Mouse (Mus musculus): ENCODE results near the gene Dmac2. TPM values are rescaled to one million over a fixed set of nuclear protein-coding genes. Genes with fewer than 3 reads are reported as not detected.

The Dmac2 gene
- polyA plus RNA-seq, 1 experiment from 2014 or later, result 33.5 TPM

DNA sequence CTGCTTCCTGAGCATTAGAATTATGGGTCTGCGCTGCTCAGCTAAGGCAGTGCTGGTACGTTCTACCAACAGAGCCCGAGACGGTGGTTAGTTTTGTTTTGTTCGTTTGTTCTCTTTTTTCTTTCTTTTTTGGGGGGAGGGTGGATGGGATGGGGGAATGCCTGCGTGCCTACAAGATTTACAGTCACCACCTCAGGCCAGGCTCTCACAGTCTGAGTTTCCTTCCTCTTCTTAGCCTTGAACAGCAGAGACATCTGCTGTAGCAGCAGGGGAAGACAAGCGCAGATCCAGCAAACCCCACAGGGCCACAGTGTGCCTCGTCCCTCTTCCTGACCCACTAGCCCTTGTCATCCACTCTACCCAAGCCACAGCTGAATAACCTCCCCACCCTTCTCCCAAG is 32.1 kb downstream of the Dmac2 start:
- DNase-seq (no peak), ATAC-seq (ENCODE audit: insufficient read depth) (no peak)
- 89% methylated on average over 8 of the region's 8 CpGs for WGBS
- H3K36me3 ChIP-seq (ENCODE audit: insufficient read depth), result no peaks in the 10 kb centered on the region
- no peak overlapping the region for H3K4me3 ChIP-seq (ENCODE audit: low read depth, low read length)
- H3K27ac ChIP-seq (ENCODE audit: low read depth), result no peak overlapping the region
- H3K27me3 ChIP-seq (ENCODE audit: insufficient read depth, low read length), result no peaks in the 10 kb centered on the region
- no peak for TF ChIP-seq CTCF (IDR thresholded peaks at IDR 0.05; ENCODE audit: low read depth)
- H3K9ac ChIP-seq, result no peak overlapping the region
- no peaks in the 10 kb centered on the region for H3K9me3 ChIP-seq (ENCODE audit: low read depth, low read length)
- H3K4me2 ChIP-seq, result no peak overlapping the region
- no peaks in the 10 kb centered on the region for H3K4me1 ChIP-seq (ENCODE audit: insufficient read depth)

DNA sequence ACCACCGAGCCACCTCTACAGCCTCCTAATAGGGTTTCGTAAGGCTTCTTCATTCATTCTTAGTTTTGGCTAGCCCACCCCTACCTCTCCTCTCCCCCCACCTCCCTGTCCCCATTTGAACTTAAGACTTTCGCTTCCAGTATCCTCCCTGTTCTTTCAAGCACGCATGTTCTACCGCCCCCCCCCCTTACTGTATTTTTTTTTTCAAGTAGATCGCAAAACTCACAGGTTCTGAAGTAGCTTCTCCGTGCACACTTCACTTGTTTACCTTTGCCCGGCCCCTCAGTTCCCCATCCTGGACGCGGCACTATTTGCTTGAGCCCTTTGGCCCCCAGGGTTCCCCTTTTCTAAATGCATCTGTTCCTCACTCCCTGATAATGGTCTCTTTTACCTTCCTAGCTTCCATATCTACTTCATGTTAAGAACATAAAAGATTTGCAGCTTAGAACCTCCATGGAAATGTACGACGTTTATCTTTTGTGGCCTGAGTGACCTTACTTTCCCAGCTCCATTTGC is 33.1 kb downstream of the Dmac2 start:
- H3K4me2 ChIP-seq, result no peak overlapping the region
- no peaks in the 10 kb centered on the region for H3K9me3 ChIP-seq (ENCODE audit: low read depth, low read length)
- H3K4me3 ChIP-seq (ENCODE audit: low read depth, low read length), result no peak overlapping the region
- H3K4me1 ChIP-seq (ENCODE audit: insufficient read depth), result no peaks in the 10 kb centered on the region
- H3K9ac ChIP-seq, result no peak overlapping the region
- 65% methylated on average over 12 of the region's 12 CpGs for WGBS
- ATAC-seq (ENCODE audit: insufficient read depth) (no peak), DNase-seq (no peak)
- no peaks in the 10 kb centered on the region for H3K27me3 ChIP-seq (ENCODE audit: insufficient read depth, low read length)
- H3K36me3 ChIP-seq (ENCODE audit: insufficient read depth), result no peaks in the 10 kb centered on the region
- TF ChIP-seq CTCF (IDR thresholded peaks at IDR 0.05; ENCODE audit: low read depth), result no peak
- H3K27ac ChIP-seq (ENCODE audit: low read depth), result no peak overlapping the region

DNA sequence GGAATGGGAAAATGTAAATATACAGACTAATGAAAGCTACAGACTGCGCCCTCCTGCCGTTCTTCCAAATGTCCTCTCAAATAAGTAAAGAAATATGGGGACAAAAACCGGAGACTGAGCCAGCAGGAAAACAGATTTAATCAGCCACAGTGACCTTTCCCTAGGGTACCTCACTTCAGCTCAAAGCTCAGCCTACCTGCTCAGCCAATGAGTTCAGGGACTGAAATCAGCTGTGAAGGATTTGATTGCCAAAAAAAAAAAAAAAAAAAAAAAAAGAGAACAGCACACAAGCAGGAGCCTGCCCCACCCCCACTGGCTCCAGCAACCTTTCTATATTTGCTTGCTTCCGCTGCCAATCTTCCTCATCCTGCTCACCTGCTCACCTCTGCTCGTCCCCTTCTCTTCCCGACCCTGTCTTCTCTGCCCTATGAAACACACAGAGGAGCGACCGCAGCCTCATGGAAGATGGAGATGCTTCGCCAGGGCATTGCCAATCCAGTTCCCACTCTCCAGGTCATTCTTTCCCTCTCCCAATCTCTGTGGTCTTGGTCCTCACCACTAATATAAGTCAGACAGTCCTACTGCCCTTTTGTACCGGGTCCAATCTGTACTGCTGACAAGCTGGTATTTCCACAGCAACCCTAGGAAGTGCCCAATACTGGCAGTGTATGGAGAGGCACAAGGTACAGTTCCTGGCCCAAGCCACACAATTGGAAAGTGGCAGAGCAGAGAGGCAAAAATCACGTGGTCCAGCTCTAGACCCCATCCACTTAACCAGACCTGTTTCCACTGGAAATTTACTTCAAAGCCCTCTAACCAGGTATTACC is 36.6 kb downstream of the Dmac2 start:
- no peaks in the 10 kb centered on the region for H3K9me3 ChIP-seq (ENCODE audit: low read depth, low read length)
- no peak overlapping the region for H3K27ac ChIP-seq (ENCODE audit: low read depth)
- ATAC-seq (ENCODE audit: insufficient read depth) (no peak), DNase-seq (no peak)
- 0 out of 2 replicates have a peak, but pooled peaks cover 6% of the 10 kb centered on the region for H3K4me1 ChIP-seq (ENCODE audit: insufficient read depth)
- H3K4me3 ChIP-seq (ENCODE audit: low read depth, low read length), result no peak overlapping the region
- no peaks in the 10 kb centered on the region for H3K36me3 ChIP-seq (ENCODE audit: insufficient read depth)
- no peak overlapping the region for H3K4me2 ChIP-seq
- H3K27me3 ChIP-seq (ENCODE audit: insufficient read depth, low read length), result no peaks in the 10 kb centered on the region
- TF ChIP-seq CTCF (IDR thresholded peaks at IDR 0.05; ENCODE audit: low read depth), result no peak
- 72% methylated on average over 11 of the region's 11 CpGs for WGBS
- H3K9ac ChIP-seq, result no peak overlapping the region

DNA sequence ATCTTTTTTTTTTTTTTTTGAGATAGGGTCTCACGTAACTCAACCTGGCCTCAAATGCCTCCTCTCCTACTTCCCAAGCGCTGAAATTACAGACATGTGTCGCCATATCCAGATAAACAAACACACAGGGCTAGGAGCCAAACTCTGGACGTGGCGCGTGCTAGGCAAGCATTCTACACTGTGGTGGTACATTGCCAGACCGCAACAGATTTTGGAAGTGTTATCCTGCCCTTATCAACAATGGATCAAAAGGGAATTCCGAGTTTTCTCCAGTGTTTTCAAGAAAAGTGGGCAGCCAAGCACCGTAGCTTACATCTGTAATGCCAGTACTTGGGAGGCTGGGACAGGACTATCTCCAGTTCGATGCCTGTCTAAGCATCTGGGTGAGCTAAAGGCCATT is 38.6 kb downstream of the Dmac2 start:
- Histone ChIP-seq H3K9ac (peak overlapping the region; percentile 63), H3K27ac (ENCODE audit: low read depth) (no peak overlapping the region), H3K4me2 (peak overlapping the region; percentile 66), H3K27me3 (ENCODE audit: insufficient read depth, low read length) (no peaks in the 10 kb centered on the region), H3K9me3 (ENCODE audit: low read depth, low read length) (no peaks in the 10 kb centered on the region), H3K4me1 (ENCODE audit: insufficient read depth) (0 out of 2 replicates have a peak, but pooled peaks cover 6% of the 10 kb centered on the region), H3K36me3 (ENCODE audit: insufficient read depth) (peaks cover 14% of the 10 kb centered on the region; the same call in 1 of the 2 replicates), H3K4me3 (ENCODE audit: low read depth, low read length) (peak overlapping the region; percentile 62)
- WGBS, result 24% methylated on average over 10 of the region's 10 CpGs
- ATAC-seq (ENCODE audit: insufficient read depth) (no peak), DNase-seq (peak; percentile 14)
- TF ChIP-seq CTCF (IDR thresholded peaks at IDR 0.05; ENCODE audit: low read depth), result no peak

DNA sequence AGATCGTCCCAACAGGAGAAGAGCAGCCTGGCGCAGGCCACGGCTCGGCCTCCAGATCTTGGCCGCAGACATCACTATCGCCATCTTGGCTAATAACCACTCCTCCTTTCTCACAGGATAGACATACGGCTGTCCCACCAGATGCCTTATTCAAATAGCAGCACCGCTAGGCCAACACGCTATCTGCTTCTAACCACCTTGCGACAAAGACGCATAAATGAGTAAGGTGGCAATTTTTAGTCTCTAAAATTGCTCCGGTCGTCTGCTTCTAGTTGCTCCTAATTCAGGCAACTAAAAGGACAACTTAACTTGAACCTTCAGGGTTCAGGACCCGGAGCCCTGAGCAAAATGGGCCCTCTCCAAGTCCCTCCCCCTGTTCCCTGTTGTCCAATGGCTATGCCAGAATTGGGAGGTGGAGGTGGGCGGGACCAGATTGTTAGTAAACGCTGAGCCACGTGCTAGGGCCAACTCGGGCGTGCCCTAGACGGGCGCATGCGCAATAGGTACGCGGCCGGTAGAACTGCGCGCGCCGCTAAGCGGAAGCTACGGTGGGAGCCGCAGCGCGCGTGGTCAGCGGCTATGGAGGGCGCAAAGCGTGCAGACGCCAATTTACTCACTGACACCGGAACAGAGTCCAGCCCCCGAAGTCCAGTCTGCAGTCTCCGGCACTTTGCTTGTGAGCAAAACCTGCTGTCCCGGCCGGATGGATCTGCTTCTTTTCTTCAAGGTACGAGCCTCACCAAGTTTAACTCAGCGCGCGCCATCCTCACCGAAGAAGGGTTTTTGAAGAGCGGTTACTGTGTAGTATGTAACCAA is 39.7 kb downstream of the Dmac2 start, which contains the start of the genes Bckdha and Exosc5:
TSS of gene Bckdha (minus strand) at position 325 of the 816 bp plus-strand sequence.
TSS of gene Exosc5 (plus strand) at position 508 of the 816 bp plus-strand sequence.
- DNase-seq (peak; percentile 100), ATAC-seq (ENCODE audit: insufficient read depth) (peak; percentile 98)
- Histone ChIP-seq H3K4me3 (ENCODE audit: low read depth, low read length) (peak within 1 kb of the TSS; percentile 62), H3K9ac (peak within 1 kb of the TSS; percentile 63), H3K4me2 (peak within 1 kb of the TSS; percentile 76), H3K4me1 (ENCODE audit: insufficient read depth) (0 out of 2 replicates have a peak, but pooled peaks cover 6% of the 10 kb centered on the region), H3K36me3 (ENCODE audit: insufficient read depth) (peaks cover 24% of the 10 kb centered on the region; the same call in 1 of the 2 replicates), H3K9me3 (ENCODE audit: low read depth, low read length) (no peaks in the 10 kb centered on the region), H3K27ac (ENCODE audit: low read depth) (0 out of 2 replicates have a peak within 1 kb of the TSS, but pooled peaks have one; percentile 48), H3K27me3 (ENCODE audit: insufficient read depth, low read length) (no peaks in the 10 kb centered on the region)
- under 1% methylated on average over 50 of the region's 50 CpGs for whole genome bisulfite sequencing
- TF ChIP-seq CTCF (IDR thresholded peaks at IDR 0.05; ENCODE audit: low read depth), result no peak

DNA sequence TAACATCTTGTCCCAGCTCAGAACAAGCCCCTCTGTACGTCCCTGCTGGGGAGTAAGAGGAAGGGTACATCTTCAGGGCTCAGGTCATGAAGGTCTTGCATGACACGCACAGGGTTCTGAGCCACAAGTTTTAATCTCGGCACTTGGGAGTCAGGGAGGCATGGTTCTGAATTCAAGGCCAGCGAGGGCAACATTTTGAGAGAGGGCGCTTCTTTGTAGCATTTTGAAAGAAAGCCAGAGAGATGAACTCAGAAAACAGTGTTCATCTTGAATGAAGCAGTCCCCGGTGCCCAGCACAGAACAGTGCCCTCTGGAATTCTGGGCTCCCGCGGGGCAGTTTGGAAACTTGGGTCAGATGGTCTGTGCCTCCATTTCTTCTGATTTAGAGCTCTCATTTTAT is 47.2 kb downstream of the Dmac2 start:
- H3K27me3 ChIP-seq (ENCODE audit: insufficient read depth, low read length), result no peaks in the 10 kb centered on the region
- no peak for ATAC-seq (ENCODE audit: insufficient read depth)
- no peaks in the 10 kb centered on the region for H3K9me3 ChIP-seq (ENCODE audit: low read depth, low read length)
- H3K36me3 ChIP-seq (ENCODE audit: insufficient read depth), result peaks cover 66% of the 10 kb centered on the region
- no peak for TF ChIP-seq CTCF (IDR thresholded peaks at IDR 0.05; ENCODE audit: low read depth)
- H3K4me2 ChIP-seq, result no peak overlapping the region
- H3K27ac ChIP-seq (ENCODE audit: low read depth), result no peak overlapping the region
- no peak for DNase-seq
- no peak overlapping the region for H3K9ac ChIP-seq
- 94% methylated on average over 8 of the region's 8 CpGs for WGBS
- no peaks in the 10 kb centered on the region for H3K4me1 ChIP-seq (ENCODE audit: insufficient read depth)
- no peak overlapping the region for H3K4me3 ChIP-seq (ENCODE audit: low read depth, low read length)

Measured in lung, embryonic 14.5 days (tissue).